Comparison of ENCODE assay signal across 10 mouse cellular contexts in the genomic region with DNA sequence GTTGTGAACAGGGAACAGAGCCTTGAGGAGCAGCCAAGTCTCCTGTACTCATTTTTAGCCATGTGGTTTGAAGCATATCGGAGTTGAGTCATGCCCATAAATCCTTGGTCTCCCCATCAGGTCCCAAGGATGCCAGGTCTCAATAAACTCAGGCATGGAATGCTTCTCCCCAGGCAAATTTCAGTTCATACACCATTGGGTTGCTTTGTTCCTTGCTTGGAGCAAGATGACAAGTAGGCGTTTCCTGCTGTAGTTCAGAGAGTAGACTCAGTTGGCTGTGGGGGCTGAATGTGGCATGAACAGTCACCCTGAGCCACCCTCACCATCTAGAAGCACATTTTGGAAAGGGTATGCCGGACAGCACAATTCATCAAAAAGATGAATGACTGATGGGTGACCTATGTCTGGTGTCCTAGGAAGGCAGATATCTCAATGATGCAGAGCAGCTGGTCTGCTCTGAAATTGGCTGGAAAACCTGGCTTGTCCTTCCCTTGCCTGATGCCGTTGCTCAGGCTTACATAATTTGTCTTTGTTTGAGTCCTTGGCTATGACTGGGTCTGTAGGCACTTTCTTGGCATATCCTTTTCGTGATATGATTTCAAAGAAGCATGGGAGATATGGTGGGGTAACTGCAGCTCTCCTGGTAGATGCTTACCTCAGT.
A peak's percentile ranks its signal among the peaks of the same experiment; 100 is the strongest.
DNase-seq lines count a peak whose midpoint lies in the region.
"Had no signal": no experiment of that assay in that cellular context is flagged by ENCODE, and none has a peak within 500 bp of the region (broad histone marks: within the 10 kb centered on the region; RNA-seq: fewer than 3 reads in every experiment).

No protein-coding gene starts in this region.

- no peaks in the 10 kb centered on the region for H3K36me3 ChIP-seq in midbrain, embryonic 10.5 days
- H3K36me3 ChIP-seq: limb, embryonic 15.5 days; neural tube, embryonic 13.5 days had no signal

- H3K9me3 ChIP-seq in midbrain, embryonic 10.5 days (replicated peaks), result no peaks in the 10 kb centered on the region
- H3K9me3 ChIP-seq: limb, embryonic 15.5 days; neural tube, embryonic 13.5 days had no signal

- peaks cover 16% of the 10 kb centered on the region for H3K4me1 ChIP-seq in midbrain, embryonic 10.5 days

- 91% methylated on average over 5 of the region's 5 CpGs for WGBS in midbrain, embryonic 10.5 days

- no peak overlapping the region for H3K4me3 ChIP-seq in midbrain, embryonic 10.5 days
- H3K4me3 ChIP-seq: limb, embryonic 15.5 days; neural tube, embryonic 13.5 days had no signal

- peaks cover 77% of the 10 kb centered on the region for H3K27me3 ChIP-seq in midbrain, embryonic 10.5 days (ENCODE audit: low read depth, poor library complexity, severe bottlenecking)
- H3K27me3 ChIP-seq: limb, embryonic 15.5 days had no signal

- H3K27ac ChIP-seq in midbrain, embryonic 10.5 days (replicated peaks), result no peak overlapping the region
- H3K27ac ChIP-seq: limb, embryonic 15.5 days; neural tube, embryonic 13.5 days had no signal

- DNase-seq in frontal cortex, adult 2 months (ENCODE audit: extremely low spot score in 1 of 2, low spot score in 1 of 2), result peak; percentile 12 to 46
- no peak for DNase-seq in frontal cortex, postnatal 14 days (ENCODE audit: low spot score in 2 of 2)
- peak; percentile 62 for DNase-seq in right cerebral cortex, adult 18-20 months
- no peak for DNase-seq in right cerebral cortex, postnatal 14 days
- peak; percentile 17 to 43 for DNase-seq in left cerebral cortex, adult 18-20 months (ENCODE audit: low spot score in 2 of 2)
- DNase-seq in skeletal muscle tissue, adult 2 months (ENCODE audit: low read depth, low spot score), result peak; percentile 15
- no peak for DNase-seq in embryo, embryonic 9.5 days (ENCODE audit: extremely low spot score)
- no peak for DNase-seq in midbrain, embryonic 10.5 days (ENCODE audit: low spot score)

Comparison
In these comparisons a context has a peak if more than half of its experiments do, and no peak if none do; other contexts are left out.
1. DNase-seq: peak in frontal cortex, adult 2 months (2 of 2), right cerebral cortex, adult 18-20 months (single experiment), left cerebral cortex, adult 18-20 months (2 of 2) and skeletal muscle tissue, adult 2 months (single experiment); none in frontal cortex, postnatal 14 days (0 of 2), right cerebral cortex, postnatal 14 days (single experiment), embryo, embryonic 9.5 days (single experiment) and midbrain, embryonic 10.5 days (single experiment).